Mouse (Mus musculus) megakaryocyte-erythroid progenitor cell, adult 5 weeks (primary cell): ENCODE measurements around the gene Olfr398. TPM values are rescaled to one million over a fixed set of nuclear protein-coding genes. Genes with fewer than 3 reads are reported as not detected.

Source experiments
- polyA plus RNA-seq: library from polyadenylated mRNA; stranded (reverse); fragments of >175 nt; gene quantifications from 2 replicates; pipeline ENCODE4 v1.2.3, GENCODE M21; 2012

Gene Olfr398
- 0.02 TPM in 1 of 2 replicates, not detected in the other for polyA plus RNA-seq

DNA sequence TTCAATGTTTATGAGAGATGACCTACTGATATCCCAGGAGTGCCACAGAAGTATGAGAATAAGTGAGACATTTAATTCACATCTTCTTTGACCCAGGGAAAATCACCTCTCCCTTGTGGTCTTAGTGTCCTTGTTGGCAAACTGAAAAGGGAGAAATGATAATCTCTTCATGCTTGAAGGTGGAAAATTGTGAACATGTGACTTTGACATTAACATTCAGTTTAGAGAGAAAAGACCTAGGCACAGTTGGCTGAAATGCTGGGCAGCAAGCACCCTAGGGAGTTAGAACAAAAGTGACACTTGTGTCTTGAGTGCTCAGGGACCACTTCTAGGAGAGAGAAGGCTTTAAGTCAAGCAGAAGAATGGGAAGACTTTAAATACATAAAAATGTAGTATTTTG lies at the start of gene Olfr398:
Gene Olfr398, minus strand, starts transcription at position 101 of the 400 bp plus-strand sequence.

DNA sequence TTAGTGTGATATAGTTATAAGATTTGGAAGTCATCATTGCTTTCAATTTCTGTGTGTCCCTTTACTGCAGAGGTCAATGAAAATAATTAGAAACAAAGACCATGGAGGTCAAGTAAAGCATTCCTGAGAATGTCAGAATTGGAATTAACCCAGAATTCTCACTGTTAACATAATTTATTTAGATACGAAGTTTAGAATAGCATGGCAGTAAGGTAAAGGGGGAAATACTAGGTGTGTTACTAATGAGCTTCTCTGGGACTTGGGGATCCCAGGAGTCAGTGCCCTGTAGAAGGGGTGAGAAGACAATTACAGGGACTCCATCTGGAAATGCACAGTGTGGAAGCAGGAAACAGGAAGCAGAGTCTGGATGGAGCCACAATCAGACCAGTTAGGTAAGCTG lies 29.7 kb downstream of the Olfr398 start, which contains the start of gene Olfr397:
Gene Olfr397, plus strand, starts transcription at position 301 of the 400 bp plus-strand sequence.

DNA sequence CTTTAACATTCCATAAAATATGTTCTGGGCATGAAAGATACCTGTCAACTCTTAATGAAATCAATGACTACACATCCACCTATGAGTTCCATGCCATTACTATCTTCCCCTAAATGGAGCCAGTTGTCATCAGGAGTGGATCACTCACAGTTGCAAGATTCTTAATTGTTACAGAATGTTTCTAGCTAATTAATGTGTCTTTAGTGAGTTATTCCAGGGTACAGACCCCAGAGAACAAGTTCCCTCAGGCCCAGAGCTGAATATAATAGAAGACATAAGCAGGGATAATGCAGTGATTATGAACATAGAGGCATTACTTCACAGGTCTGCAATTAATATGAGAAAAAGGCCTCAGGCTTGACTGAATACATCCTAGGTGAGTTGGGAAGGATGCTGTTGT lies 53.8 kb downstream of the Olfr398 start, which contains the start of gene Olfr23:
Gene Olfr23, plus strand, starts transcription at position 301 of the 400 bp plus-strand sequence.

Other genes with a start within 250 kb of the Olfr398 start
- gene Olfr389, start 209.7 kb downstream of the Olfr398 start, polyA plus RNA-seq, result not detected in 2 replicates
- not detected in 2 replicates for gene Olfr390, start 207.4 kb downstream of the Olfr398 start, polyA plus RNA-seq
- not detected in 2 replicates for gene Olfr391-ps, start 187.4 kb downstream of the Olfr398 start, polyA plus RNA-seq
- not detected in 2 replicates for gene Olfr392, start 173.4 kb downstream of the Olfr398 start, polyA plus RNA-seq
- gene Olfr393, start 139.0 kb downstream of the Olfr398 start, polyA plus RNA-seq, result not detected in 2 replicates
- gene Olfr394, start 99.6 kb downstream of the Olfr398 start, polyA plus RNA-seq, result not detected in 2 replicates
- not detected in 2 replicates for gene Olfr395, start 81.1 kb downstream of the Olfr398 start, polyA plus RNA-seq
- gene Olfr23, start 53.7 kb downstream of the Olfr398 start, polyA plus RNA-seq, result not detected in 2 replicates
- not detected in 2 replicates for gene Olfr397, start 29.6 kb downstream of the Olfr398 start, polyA plus RNA-seq
- gene Olfr139, start 66.1 kb upstream of the Olfr398 start, polyA plus RNA-seq, result not detected in 2 replicates
- not detected in 2 replicates for gene Olfr399, start 66.2 kb upstream of the Olfr398 start, polyA plus RNA-seq
- gene Zfp616, start 79.5 kb upstream of the Olfr398 start, polyA plus RNA-seq, result not detected in 2 replicates
- gene Olfr401, start 123.3 kb upstream of the Olfr398 start, polyA plus RNA-seq, result not detected in 2 replicates
- gene Olfr402, start 163.1 kb upstream of the Olfr398 start, polyA plus RNA-seq, result not detected in 2 replicates
- not detected in 2 replicates for gene Olfr403, start 195.8 kb upstream of the Olfr398 start, polyA plus RNA-seq
- not detected in 2 replicates for gene Olfr43, start 221.0 kb upstream of the Olfr398 start, polyA plus RNA-seq